Mouse (Mus musculus) CH12.LX (cell line): ENCODE results near the gene Wnt11.

Experiments
- CHD2 ChIP-seq: IDR thresholded peaks from 2 replicates; pipeline ENCODE4 v1.6.1; 2011; ENCODE audit warnings: low read length, improper control_type of control experiment
- CTCF ChIP-seq, 2 experiments: IDR thresholded peaks in 1 of 2; conservative IDR thresholded peaks in 1 of 2; 2 replicates each; pipeline ENCODE4 v1.5.1; 2011 to 2012; ENCODE audit warnings: low read depth in 2 of 2, low read length in 2 of 2, improper control_type of control experiment in 1 of 2, inconsistent platforms in 1 of 2, mild to moderate bottlenecking in 1 of 2, moderate library complexity in 1 of 2
- ELF1 ChIP-seq: IDR thresholded peaks from 2 replicates; pipeline ENCODE4 v1.6.1; 2014; ENCODE audit warnings: low read depth, mild to moderate bottlenecking, inconsistent platforms, low read length, improper control_type of control experiment
- EP300 ChIP-seq: IDR thresholded peaks from 2 replicates; pipeline ENCODE4 v1.6.1; 2011; ENCODE audit warnings: low read length, improper control_type of control experiment
- JUN ChIP-seq: IDR thresholded peaks from 2 replicates; pipeline ENCODE4 v1.6.1; 2011; ENCODE audit warnings: low read depth, mild to moderate bottlenecking, low read length, improper control_type of control experiment, moderate library complexity; ENCODE audit not compliant: insufficient read depth
- MXI1 ChIP-seq: IDR thresholded peaks from 2 replicates; pipeline ENCODE4 v1.6.1; 2011; ENCODE audit warnings: mild to moderate bottlenecking, low read depth, low read length, improper control_type of control experiment
- NELFE ChIP-seq: IDR thresholded peaks from 2 replicates; pipeline ENCODE4 v1.6.1; 2011; ENCODE audit warnings: low read depth, low read length, improper control_type of control experiment
- POLR2A ChIP-seq: IDR thresholded peaks from 2 replicates; pipeline ENCODE4 v1.6.1; 2011; ENCODE audit warnings: low read depth, mild to moderate bottlenecking, improper control_type of control experiment, low read length
- RAD21 ChIP-seq: IDR thresholded peaks from 2 replicates; pipeline ENCODE4 v1.6.1; 2011; ENCODE audit warnings: low read depth, mild to moderate bottlenecking, low read length, improper control_type of control experiment, moderate library complexity
- SIN3A ChIP-seq: IDR thresholded peaks from 2 replicates; pipeline ENCODE4 v1.6.1; 2012; ENCODE audit warnings: low read length, improper control_type of control experiment, inconsistent platforms
- SMC3 ChIP-seq: IDR thresholded peaks from 2 replicates; pipeline ENCODE4 v1.6.1; 2011; ENCODE audit warnings: low read depth, low read length, improper control_type of control experiment
- ZC3H11A ChIP-seq: IDR thresholded peaks from 2 replicates; pipeline ENCODE4 v1.6.1; 2012; ENCODE audit warnings: low read depth, mild to moderate bottlenecking, inconsistent platforms, low read length, improper control_type of control experiment
- ZKSCAN1 ChIP-seq: IDR thresholded peaks from 2 replicates; pipeline ENCODE4 v1.6.1; 2012; ENCODE audit warnings: low read depth, inconsistent platforms, low read length, improper control_type of control experiment, borderline replicate concordance

DNA sequence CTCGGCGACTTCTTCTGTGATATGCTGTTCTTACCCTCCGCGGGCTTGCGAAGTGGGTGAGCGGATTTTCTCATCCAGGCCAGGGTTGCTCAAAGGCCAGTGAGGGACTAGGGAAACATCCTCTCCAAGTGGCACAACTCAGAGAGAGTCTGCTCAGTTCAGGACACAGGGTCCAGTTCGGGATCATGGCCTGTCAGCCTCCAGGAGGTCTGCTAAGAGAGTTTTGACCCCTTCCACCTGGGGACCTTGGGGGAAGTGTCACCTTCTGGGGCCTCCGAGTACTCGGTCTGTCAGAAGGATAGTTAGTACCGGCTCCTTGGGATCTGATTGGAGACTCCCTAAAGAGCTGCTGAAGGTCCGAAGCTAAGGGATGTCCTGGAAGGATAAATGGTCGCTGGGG, 4.4 kb downstream of the Wnt11 start:
- TF ChIP-seq CTCF (conservative IDR thresholded peaks at IDR 0.05 in 1 of 2, IDR thresholded peaks at IDR 0.05 in 1 of 2; ENCODE audit: low read depth in 2 of 2, low read length in 2 of 2) (no peak), EP300 (no peak), MXI1 (no peak), POLR2A (no peak), ELF1 (no peak), CHD2 (no peak), SMC3 (no peak), JUN (no peak), ZC3H11A (no peak), ZKSCAN1 (no peak), NELFE (no peak), RAD21 (no peak), SIN3A (no peak)
